Mouse (Mus musculus): ENCODE data around the gene Tspan11. TPM values are rescaled to one million over a fixed set of nuclear protein-coding genes. Genes with fewer than 3 reads are reported as not detected.

The Tspan11 gene
- total and polyA plus RNA-seq, 2 experiments from 2014 or later: 3.6 to 5.6 TPM

GRCm38 (mm10) chr6:127935105-127935504 lies 47.7 kb downstream of the Tspan11 start:
- DNase-seq (ENCODE audit: low spot score) (no peak), ATAC-seq (no peak)
- Histone ChIP-seq H3K27me3 (ENCODE audit: insufficient read depth, low read length) (no peaks in the 10 kb centered on the region), H3K4me1 (ENCODE audit: insufficient read depth, low read length) (peaks cover 6% of the 10 kb centered on the region; the same call in 1 of the 2 replicates), H3K36me3 (ENCODE audit: insufficient read depth, low read length) (no peaks in the 10 kb centered on the region), H3K4me3 (ENCODE audit: low read length) (no peak overlapping the region), H3K9me3 (ENCODE audit: low read length) (no peaks in the 10 kb centered on the region), H3K9ac (replicated peaks; ENCODE audit: low read length) (no peak overlapping the region), H3K27ac (no peak overlapping the region), H3K4me2 (ENCODE audit: low read depth, low read length) (no peak overlapping the region)
- no peak for TF ChIP-seq CTCF (IDR thresholded peaks at IDR 0.05; ENCODE audit: low read depth)
- WGBS: 77% methylated on average over 3 of the region's 3 CpGs

GRCm38 (mm10) chr6:127942421-127942820 lies 55.0 kb downstream of the Tspan11 start:
- H3K4me3 ChIP-seq (ENCODE audit: low read length): no peak overlapping the region
- ATAC-seq: no peak
- no peaks in the 10 kb centered on the region for H3K9me3 ChIP-seq (ENCODE audit: low read length)
- 87% methylated on average over 8 of the region's 8 CpGs for WGBS
- no peaks in the 10 kb centered on the region for H3K36me3 ChIP-seq (ENCODE audit: insufficient read depth, low read length)
- H3K27me3 ChIP-seq (ENCODE audit: insufficient read depth, low read length): no peaks in the 10 kb centered on the region
- no peak overlapping the region for H3K4me2 ChIP-seq (ENCODE audit: low read depth, low read length)
- no peak overlapping the region for H3K9ac ChIP-seq (replicated peaks; ENCODE audit: low read length)
- no peak for DNase-seq (ENCODE audit: low spot score)
- no peaks in the 10 kb centered on the region for H3K4me1 ChIP-seq (ENCODE audit: insufficient read depth, low read length)
- no peak overlapping the region for H3K27ac ChIP-seq
- TF ChIP-seq CTCF (IDR thresholded peaks at IDR 0.05; ENCODE audit: low read depth): no peak

GRCm38 (mm10) chr6:127945725-127946124 lies 58.3 kb downstream of the Tspan11 start:
- H3K4me2 ChIP-seq (ENCODE audit: low read depth, low read length): no peak overlapping the region
- H3K9ac ChIP-seq (replicated peaks; ENCODE audit: low read length): no peak overlapping the region
- DNase-seq (ENCODE audit: low spot score) (peak; percentile 89), ATAC-seq (peak; percentile 86)
- peak; percentile 95 for TF ChIP-seq CTCF (IDR thresholded peaks at IDR 0.05; ENCODE audit: low read depth)
- no peaks in the 10 kb centered on the region for H3K27me3 ChIP-seq (ENCODE audit: insufficient read depth, low read length)
- WGBS: 54% methylated on average over 9 of the region's 9 CpGs
- H3K4me1 ChIP-seq (ENCODE audit: insufficient read depth, low read length): no peaks in the 10 kb centered on the region
- H3K36me3 ChIP-seq (ENCODE audit: insufficient read depth, low read length): no peaks in the 10 kb centered on the region
- no peak overlapping the region for H3K27ac ChIP-seq
- H3K4me3 ChIP-seq (ENCODE audit: low read length): no peak overlapping the region
- no peaks in the 10 kb centered on the region for H3K9me3 ChIP-seq (ENCODE audit: low read length)

- Histone ChIP-seq H3K27me3 (ENCODE audit: insufficient read depth, low read length) (no peaks in the 10 kb centered on the region), H3K36me3 (ENCODE audit: insufficient read depth, low read length) (no peaks in the 10 kb centered on the region), H3K9ac (replicated peaks; ENCODE audit: low read length) (no peak overlapping the region), H3K4me3 (ENCODE audit: low read length) (no peak overlapping the region), H3K4me1 (ENCODE audit: insufficient read depth, low read length) (no peaks in the 10 kb centered on the region), H3K27ac (no peak overlapping the region), H3K4me2 (ENCODE audit: low read depth, low read length) (no peak overlapping the region), H3K9me3 (ENCODE audit: low read length) (no peaks in the 10 kb centered on the region)
- 82% methylated on average over 9 of the region's 9 CpGs for WGBS
- DNase-seq (ENCODE audit: low spot score): no peak
- no peak for ATAC-seq
- no peak for TF ChIP-seq CTCF (IDR thresholded peaks at IDR 0.05; ENCODE audit: low read depth)
These were observed 61.3 kb downstream of the Tspan11 start for GRCm38 (mm10) chr6:127948656-127949055.

GRCm38 (mm10) chr6:127949885-127950284 lies 62.5 kb downstream of the Tspan11 start:
- DNase-seq (ENCODE audit: low spot score) (no peak), ATAC-seq (no peak)
- H3K4me3 ChIP-seq (ENCODE audit: low read length): no peak overlapping the region
- TF ChIP-seq CTCF (IDR thresholded peaks at IDR 0.05; ENCODE audit: low read depth): no peak
- 80% methylated on average over 7 of the region's 7 CpGs for WGBS
- H3K4me1 ChIP-seq (ENCODE audit: insufficient read depth, low read length): no peaks in the 10 kb centered on the region
- H3K9me3 ChIP-seq (ENCODE audit: low read length): no peaks in the 10 kb centered on the region
- H3K36me3 ChIP-seq (ENCODE audit: insufficient read depth, low read length): no peaks in the 10 kb centered on the region
- no peak overlapping the region for H3K4me2 ChIP-seq (ENCODE audit: low read depth, low read length)
- H3K9ac ChIP-seq (replicated peaks; ENCODE audit: low read length): no peak overlapping the region
- H3K27ac ChIP-seq: no peak overlapping the region
- no peaks in the 10 kb centered on the region for H3K27me3 ChIP-seq (ENCODE audit: insufficient read depth, low read length)

- whole genome bisulfite sequencing: 61% methylated on average over 4 of the region's 4 CpGs
- Histone ChIP-seq H3K36me3 (ENCODE audit: insufficient read depth, low read length) (no peaks in the 10 kb centered on the region), H3K4me3 (ENCODE audit: low read length) (no peak overlapping the region), H3K27ac (no peak overlapping the region), H3K9ac (replicated peaks; ENCODE audit: low read length) (no peak overlapping the region), H3K4me1 (ENCODE audit: insufficient read depth, low read length) (no peaks in the 10 kb centered on the region), H3K27me3 (ENCODE audit: insufficient read depth, low read length) (no peaks in the 10 kb centered on the region), H3K4me2 (ENCODE audit: low read depth, low read length) (no peak overlapping the region), H3K9me3 (ENCODE audit: low read length) (no peaks in the 10 kb centered on the region)
- DNase-seq (ENCODE audit: low spot score): no peak
- no peak for ATAC-seq
- TF ChIP-seq CTCF (IDR thresholded peaks at IDR 0.05; ENCODE audit: low read depth): no peak
These were observed 65.7 kb downstream of the Tspan11 start for GRCm38 (mm10) chr6:127953071-127953470.

- Histone ChIP-seq H3K4me3 (ENCODE audit: low read length) (no peak overlapping the region), H3K4me1 (ENCODE audit: insufficient read depth, low read length) (no peaks in the 10 kb centered on the region), H3K9ac (replicated peaks; ENCODE audit: low read length) (no peak overlapping the region), H3K36me3 (ENCODE audit: insufficient read depth, low read length) (no peaks in the 10 kb centered on the region), H3K9me3 (ENCODE audit: low read length) (no peaks in the 10 kb centered on the region), H3K27me3 (ENCODE audit: insufficient read depth, low read length) (no peaks in the 10 kb centered on the region), H3K4me2 (ENCODE audit: low read depth, low read length) (no peak overlapping the region), H3K27ac (no peak overlapping the region)
- 89% methylated on average over 5 of the region's 5 CpGs for WGBS
- ATAC-seq (no peak), DNase-seq (ENCODE audit: low spot score) (no peak)
- TF ChIP-seq CTCF (IDR thresholded peaks at IDR 0.05; ENCODE audit: low read depth): no peak
These were observed 68.8 kb downstream of the Tspan11 start for GRCm38 (mm10) chr6:127956172-127956571.
